Mouse (Mus musculus) intestine, embryonic 14.5 days (tissue): ENCODE results near the gene Drg1. TPM values are rescaled to one million over a fixed set of nuclear protein-coding genes. Genes with fewer than 3 reads are reported as not detected.
"Not testable (repeated sequence)": the region's sequence is repeated elsewhere in the genome, so short reads cannot be mapped to it uniquely, and the experiment has no call there.

Experiments
- ATAC-seq: fragments of 200-750 bp; cut with Nextera tagmentation; replicated peaks from 2 replicates; pipeline ENCODE4 v1.8.0; 2017; ENCODE audit warnings: low read depth, moderate number of reproducible peaks, moderate TSS enrichment, moderate library complexity; ENCODE audit not compliant: low FRiP score, low TSS enrichment
- DNase-seq: peaks from one replicate; pipeline ENCODE4 v3.0.0-alpha.2; 2018; ENCODE audit warnings: low spot score
- H3K27ac ChIP-seq: fragments of 300-500 bp; sonication (generic); 2 replicates; pipeline ENCODE4 v1.5.1; 2014; ENCODE audit warnings: low read depth, mild to moderate bottlenecking, control low read depth
- H3K27me3 ChIP-seq: fragments of 300-500 bp; sonication (generic); replicated peaks from 2 replicates; pipeline ENCODE4 v1.6.1; 2014; ENCODE audit warnings: low read length, control low read depth; ENCODE audit not compliant: control insufficient read depth, insufficient read depth
- H3K36me3 ChIP-seq: fragments of 300-500 bp; sonication (generic); 2 replicates; pipeline ENCODE4 v1.6.1; 2014; ENCODE audit warnings: low read length, control low read depth; ENCODE audit not compliant: control insufficient read depth, insufficient read depth
- H3K4me1 ChIP-seq: fragments of 300-500 bp; sonication (generic); replicated peaks from 2 replicates; pipeline ENCODE4 v1.6.1; 2014; ENCODE audit warnings: low read length, control low read depth, mixed read lengths; ENCODE audit not compliant: control insufficient read depth, insufficient read depth
- H3K4me2 ChIP-seq: fragments of 300-500 bp; sonication (generic); 2 replicates; pipeline ENCODE4 v1.6.1; 2014; ENCODE audit warnings: low read length
- H3K4me3 ChIP-seq: fragments of 300-500 bp; sonication (generic); 2 replicates; pipeline ENCODE4 v1.5.1; 2014; ENCODE audit warnings: low read depth, low read length, control low read depth, mixed read lengths
- H3K9ac ChIP-seq: fragments of 300-500 bp; sonication (generic); 2 replicates; pipeline ENCODE4 v1.6.1; 2014; ENCODE audit warnings: mild to moderate bottlenecking, low read length
- H3K9me3 ChIP-seq: fragments of 300-500 bp; sonication (generic); 2 replicates; pipeline ENCODE4 v1.6.1; 2016; ENCODE audit warnings: low read length, control low read depth; ENCODE audit not compliant: control insufficient read depth
- WGBS: fragments of 180-500 bp; shearing (Covaris S2); extraction: QIAGEN DNeasy Blood & Tissue Kit; methylation state at CpG from one replicate; pipeline ENCODE4 v1.1.7; 2014; 5-methylcytosine and 5-hydroxymethylcytosine counted together
- polyA plus RNA-seq: library from polyadenylated mRNA; unstranded; fragments of >200 nt; fragmentation: Nextera tagmentation; extraction: Ambion mirVana; gene quantifications from 2 replicates; pipeline ENCODE4 v1.2.1, GENCODE M21; 2014

Drg1 gene
- polyA plus RNA-seq, 1 experiment from 2014 or later: 221 TPM

DNA sequence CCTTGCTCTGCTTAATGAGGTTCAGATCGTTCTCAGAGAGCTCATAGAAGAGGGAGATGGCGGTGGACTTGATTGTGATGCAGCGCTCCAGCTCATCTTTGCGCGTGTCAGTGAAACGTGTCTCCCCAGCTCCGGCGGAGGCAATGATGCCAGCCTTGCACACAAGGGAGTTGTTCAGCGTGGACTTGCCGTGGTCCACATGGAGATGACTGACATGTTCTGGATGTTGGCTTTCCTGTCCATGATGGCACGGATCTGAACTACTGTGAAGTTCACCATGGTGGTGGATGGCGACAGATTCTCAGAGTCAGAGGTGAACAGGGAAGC, 115.6 kb downstream of the Drg1 start:
- H3K4me3 ChIP-seq, ATAC-seq, H3K9ac ChIP-seq, H3K9me3 ChIP-seq, H3K4me1 ChIP-seq, DNase-seq, H3K27ac ChIP-seq, H3K36me3 ChIP-seq, H3K4me2 ChIP-seq, H3K27me3 ChIP-seq: not testable (repeated sequence)
- WGBS: 97% methylated on average over 12 of the region's 12 CpGs

DNA sequence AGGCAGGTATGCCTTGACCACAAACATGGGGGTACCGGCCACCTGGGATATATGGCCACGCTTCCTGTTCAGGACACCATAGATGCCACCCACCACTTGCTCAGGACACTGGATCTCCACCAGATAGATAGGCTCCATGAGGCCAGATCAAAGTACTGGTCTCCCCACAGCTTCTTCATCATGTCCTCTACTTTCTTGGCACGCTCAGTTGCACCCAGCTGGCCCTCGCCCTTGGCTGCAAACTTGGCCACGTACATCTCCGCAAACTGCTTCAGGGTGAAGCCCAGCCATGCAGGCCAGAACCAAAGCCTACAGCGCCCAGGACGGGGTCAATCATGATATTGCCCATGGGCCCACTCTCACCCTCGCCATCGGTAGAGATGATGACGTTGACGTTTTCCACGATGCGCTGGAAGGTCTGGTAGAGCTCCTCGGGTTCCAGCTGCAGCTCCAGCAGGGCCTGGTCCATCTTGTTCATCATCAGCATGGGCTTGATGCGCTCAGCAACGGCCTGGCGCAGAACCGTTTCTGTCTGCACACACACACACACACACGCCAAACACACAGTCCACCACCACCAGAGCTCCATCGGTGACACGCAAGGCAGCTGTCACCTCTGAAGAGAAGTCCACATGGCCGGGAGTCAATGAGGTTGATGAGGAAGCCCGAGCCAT, 116.1 kb downstream of the Drg1 start:
- not testable (repeated sequence) for H3K27me3 ChIP-seq, H3K36me3 ChIP-seq, H3K4me1 ChIP-seq, ATAC-seq, H3K4me3 ChIP-seq, H3K27ac ChIP-seq, DNase-seq, H3K9me3 ChIP-seq, H3K4me2 ChIP-seq, H3K9ac ChIP-seq
- WGBS: 93% methylated on average over 22 of the region's 24 CpGs

DNA sequence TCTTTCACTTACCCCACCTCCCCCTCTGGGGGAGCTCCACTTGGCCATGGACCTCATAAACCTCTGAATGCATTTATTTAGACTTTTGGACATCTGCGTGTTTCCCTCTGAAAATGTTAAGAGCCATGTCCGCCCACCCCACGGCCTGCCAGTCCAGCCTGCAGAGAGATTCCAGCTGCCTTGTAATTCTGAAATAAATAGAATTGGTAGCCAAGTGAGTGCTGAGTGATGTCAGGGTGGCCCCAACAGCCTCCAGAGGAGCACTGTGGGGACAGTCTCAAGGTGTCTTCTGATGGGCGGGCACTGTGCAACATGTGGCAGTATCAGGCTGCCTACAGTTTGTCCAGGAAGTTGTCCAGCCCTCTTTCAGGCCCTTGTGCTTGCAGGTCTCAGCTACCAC, 116.7 kb downstream of the Drg1 start:
- not testable (repeated sequence) for ATAC-seq, H3K36me3 ChIP-seq, H3K4me3 ChIP-seq, H3K9ac ChIP-seq, H3K4me2 ChIP-seq, H3K9me3 ChIP-seq, DNase-seq, H3K27ac ChIP-seq, H3K4me1 ChIP-seq, H3K27me3 ChIP-seq
- WGBS: 90% methylated on average over 4 of the region's 4 CpGs

DNA sequence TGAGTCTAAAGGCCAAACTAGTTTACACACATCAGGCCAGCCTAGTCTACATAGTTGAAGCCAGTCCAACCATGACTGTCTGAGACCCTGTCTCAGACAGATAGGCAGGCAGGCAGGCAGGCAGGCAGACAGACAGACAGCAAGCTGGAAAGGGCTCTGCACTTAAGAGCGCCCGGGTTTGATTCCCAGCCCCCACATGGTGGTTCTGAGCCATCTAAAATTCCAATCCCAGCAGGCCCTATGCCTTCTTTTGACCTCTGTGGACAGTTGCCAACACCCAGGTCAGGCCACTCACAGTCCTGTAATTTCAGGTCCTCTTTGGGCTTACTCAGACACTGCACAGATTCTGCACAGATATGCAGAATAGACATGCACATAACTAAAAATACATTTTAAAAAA, 119.4 kb downstream of the Drg1 start:
- not testable (repeated sequence) for DNase-seq, H3K9ac ChIP-seq, H3K4me3 ChIP-seq, H3K4me2 ChIP-seq, H3K4me1 ChIP-seq, H3K27me3 ChIP-seq, ATAC-seq, H3K36me3 ChIP-seq, H3K9me3 ChIP-seq, H3K27ac ChIP-seq
- 88% methylated on average over 2 of the region's 2 CpGs for WGBS

DNA sequence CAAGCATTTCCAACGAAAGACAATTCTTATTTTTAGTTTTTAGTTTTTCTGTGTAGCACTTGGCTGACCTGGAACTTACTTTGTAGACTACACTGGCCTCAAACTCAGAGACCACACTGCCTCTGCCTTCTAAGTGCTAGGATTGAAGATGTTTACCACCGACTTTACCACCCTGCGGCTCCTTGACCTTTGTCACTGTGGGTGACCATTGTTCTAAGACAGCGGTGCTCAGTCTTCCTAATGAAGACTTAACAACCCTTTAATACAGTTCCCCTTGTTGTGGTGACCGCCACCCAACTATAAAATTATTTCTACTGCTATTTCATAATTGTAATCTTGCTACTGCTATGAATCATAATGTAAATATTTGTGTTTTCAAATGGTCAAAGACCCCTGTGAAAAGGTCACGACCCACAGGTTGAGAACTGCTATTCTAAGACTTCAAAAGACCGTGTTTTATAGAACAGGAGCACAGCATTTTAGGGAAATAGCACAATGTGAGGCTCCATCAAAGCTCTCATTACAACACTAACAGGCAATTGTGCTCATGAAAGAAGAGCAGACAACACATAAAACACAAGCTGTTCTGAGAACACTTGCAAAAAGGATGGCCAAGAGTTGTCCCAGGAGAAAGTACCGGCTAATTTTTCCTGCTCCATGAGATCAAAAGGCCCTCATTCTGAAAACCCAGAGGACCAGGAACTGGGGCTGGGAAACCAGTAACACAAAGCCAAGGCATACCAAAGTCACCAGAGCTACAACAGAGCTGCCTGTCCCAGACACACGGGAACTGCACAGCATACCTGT, 120.7 kb downstream of the Drg1 start:
- H3K27ac ChIP-seq, DNase-seq, H3K4me3 ChIP-seq, H3K9ac ChIP-seq, H3K9me3 ChIP-seq, H3K4me1 ChIP-seq, H3K36me3 ChIP-seq, H3K4me2 ChIP-seq, ATAC-seq, H3K27me3 ChIP-seq: not testable (repeated sequence)
- WGBS: 75% methylated on average over 7 of the region's 9 CpGs

DNA sequence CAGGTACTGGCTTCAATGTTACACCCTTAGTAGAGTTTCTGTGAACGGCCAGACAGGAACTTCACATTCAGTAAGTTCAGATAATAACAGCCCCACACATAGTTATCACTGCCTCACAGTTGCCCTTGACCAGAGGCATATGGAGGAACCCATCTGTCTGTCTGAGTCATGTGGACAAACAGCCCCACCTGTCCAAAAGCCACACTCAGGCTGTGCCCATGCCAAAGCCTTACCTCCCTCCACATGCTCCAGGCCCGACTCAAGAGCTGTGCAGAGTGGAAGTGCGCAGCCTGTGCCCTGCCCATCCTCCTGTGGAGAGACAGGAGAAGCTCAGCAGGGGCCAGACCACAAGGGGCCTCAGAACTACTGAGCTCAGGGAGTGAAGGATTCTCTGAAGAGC, 122.2 kb downstream of the Drg1 start:
- not testable (repeated sequence) for H3K9ac ChIP-seq, H3K27me3 ChIP-seq, H3K36me3 ChIP-seq, ATAC-seq, H3K9me3 ChIP-seq, DNase-seq, H3K27ac ChIP-seq, H3K4me2 ChIP-seq, H3K4me3 ChIP-seq, H3K4me1 ChIP-seq
- WGBS: 75% methylated on average over 3 of the region's 3 CpGs

DNA sequence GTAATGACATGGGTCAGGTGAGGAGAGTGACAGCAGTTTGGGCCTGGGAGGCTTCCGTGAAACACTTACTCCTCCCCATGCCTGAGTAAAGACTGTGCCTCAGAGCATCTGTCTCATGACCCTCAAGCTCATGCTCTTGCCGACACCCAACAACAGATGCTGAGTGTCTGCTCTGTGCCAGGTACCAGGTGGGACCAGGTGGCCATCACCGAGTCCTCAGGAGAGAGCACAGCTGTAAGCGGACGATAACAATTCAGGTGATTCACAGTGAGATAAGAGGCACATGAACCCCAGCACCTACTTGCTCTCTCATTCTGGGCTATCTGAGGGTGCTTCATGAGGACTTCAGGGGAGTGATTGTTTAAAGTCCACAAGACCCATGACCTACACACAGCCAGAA, 123.8 kb downstream of the Drg1 start:
- not testable (repeated sequence) for H3K4me1 ChIP-seq, H3K9ac ChIP-seq, H3K27me3 ChIP-seq, H3K4me3 ChIP-seq, H3K27ac ChIP-seq, H3K4me2 ChIP-seq, H3K36me3 ChIP-seq, H3K9me3 ChIP-seq, DNase-seq
- ATAC-seq: peak; percentile 62
- WGBS: 87% methylated on average over 4 of the region's 5 CpGs

DNA sequence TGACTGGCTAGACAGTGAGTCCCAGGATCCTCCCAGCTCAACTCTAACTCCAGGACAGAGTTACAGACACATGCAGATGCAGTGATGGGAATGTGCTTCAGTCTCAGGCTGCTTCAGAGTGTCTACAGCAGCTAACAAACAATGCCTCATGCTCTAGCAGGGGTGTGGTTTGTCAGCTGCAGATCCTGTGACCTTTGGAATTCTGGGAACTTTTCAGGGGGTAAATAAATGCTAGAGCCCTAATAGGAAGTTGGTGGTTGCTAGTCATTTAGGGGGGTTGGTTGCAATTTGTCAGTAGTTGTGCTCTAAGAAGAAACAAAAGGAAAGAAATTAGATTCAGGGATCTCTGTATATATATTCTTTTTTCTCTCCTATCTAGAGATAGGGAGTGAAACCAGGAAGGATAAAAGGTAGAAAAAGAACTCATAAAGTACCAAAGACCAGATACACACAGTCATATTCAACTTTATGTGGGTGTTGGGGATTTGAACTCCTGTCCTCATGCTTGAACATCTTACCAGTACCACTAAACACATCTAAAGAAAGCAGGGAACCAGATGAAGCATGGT, 125.2 kb downstream of the Drg1 start:
- not testable (repeated sequence) for H3K36me3 ChIP-seq, H3K9ac ChIP-seq, H3K9me3 ChIP-seq, H3K4me1 ChIP-seq, H3K4me2 ChIP-seq, DNase-seq, H3K27me3 ChIP-seq, H3K27ac ChIP-seq, H3K4me3 ChIP-seq, ATAC-seq

DNA sequence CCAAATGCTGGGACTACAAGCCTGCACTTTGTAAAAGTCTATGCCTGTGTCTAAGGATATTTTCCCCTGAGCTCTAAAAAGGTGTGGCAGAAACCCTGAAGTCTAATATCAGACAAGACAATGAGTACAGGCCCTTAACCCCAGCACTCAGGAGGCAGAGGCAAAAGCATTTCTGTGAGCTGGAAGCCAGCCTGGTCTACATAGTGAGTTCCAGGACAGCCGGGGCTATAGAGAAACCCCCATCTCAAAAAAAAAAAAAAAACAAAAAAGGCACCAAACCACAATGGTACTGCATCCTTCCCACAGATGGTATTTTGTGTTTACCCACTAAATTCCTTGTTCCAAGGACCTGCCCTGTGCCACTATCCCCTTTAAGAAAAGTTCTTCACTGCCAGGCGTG, 127.9 kb downstream of the Drg1 start:
- not testable (repeated sequence) for ATAC-seq, H3K36me3 ChIP-seq, H3K27me3 ChIP-seq, DNase-seq, H3K4me2 ChIP-seq, H3K9me3 ChIP-seq, H3K4me3 ChIP-seq, H3K27ac ChIP-seq, H3K9ac ChIP-seq, H3K4me1 ChIP-seq
- WGBS: 90% methylated on average over 2 of the region's 2 CpGs
